In the genomic region with DNA sequence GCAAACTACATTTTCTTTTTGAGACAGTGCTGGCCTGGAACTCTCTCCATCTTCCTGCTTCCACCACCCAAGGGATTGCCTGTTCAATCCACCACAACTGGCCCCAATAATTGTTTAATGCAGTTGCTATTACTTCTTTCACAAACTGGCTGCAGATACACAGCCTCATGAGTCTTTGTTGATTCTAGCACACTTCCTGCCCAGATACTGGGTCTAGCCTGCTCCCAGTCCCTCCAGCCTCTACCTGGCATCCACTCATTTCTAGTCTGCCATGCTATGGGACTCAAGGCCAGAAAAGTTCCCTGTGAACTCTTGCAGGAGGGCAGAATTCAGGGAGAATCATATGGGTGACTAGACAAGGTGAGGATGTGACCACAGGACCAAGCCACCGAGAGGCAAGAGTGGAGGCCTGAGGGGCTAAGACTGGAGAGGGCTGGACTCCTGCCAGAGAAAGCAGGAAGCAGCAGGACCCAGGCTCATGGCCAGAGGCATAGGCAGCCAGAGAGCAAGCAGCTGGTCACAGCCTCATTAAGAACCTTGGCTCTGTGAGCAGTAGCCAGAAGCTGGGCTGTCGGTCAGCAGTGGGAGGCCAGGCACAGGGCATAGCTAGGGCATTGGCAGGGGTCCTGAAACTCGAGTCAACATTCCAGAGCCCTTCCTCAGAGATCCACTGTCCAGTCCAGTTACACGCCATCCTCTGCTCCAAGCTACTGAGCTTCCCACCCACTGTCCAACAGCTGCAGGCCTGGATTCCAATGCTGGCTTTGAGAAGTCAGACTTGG, we compare ENCODE assay signal across 9 mouse cellular contexts. TPM values are rescaled to one million over a fixed set of nuclear protein-coding genes. Genes with fewer than 3 reads are reported as not detected.
A peak's percentile ranks its signal among the peaks of the same experiment; 100 is the strongest.
DNase-seq lines count a peak whose midpoint lies in the region; ATAC-seq and TF ChIP-seq lines count a peak whose summit lies in the region.
"Had no signal": no experiment of that assay in that cellular context is flagged by ENCODE, and none has a peak within 500 bp of the region (broad histone marks: within the 10 kb centered on the region; RNA-seq: fewer than 3 reads in every experiment).

No protein-coding gene starts in this region.

- no peak overlapping the region for H3K27ac ChIP-seq in left cerebral cortex, adult 2 months
- H3K27ac ChIP-seq in brown adipose tissue, adult 24 weeks (replicated peaks; ENCODE audit: low read depth, low read length): peak overlapping the region; percentile 89
- H3K27ac ChIP-seq in liver, embryonic 14.5 days: no peak overlapping the region
- H3K27ac ChIP-seq: midbrain, embryonic 12.5 days had no signal

- WGBS in liver, embryonic 14.5 days (ENCODE audit: insufficient replicate concordance): 46% methylated on average over 4 of the region's 4 CpGs

- H3K4me2 ChIP-seq in liver, embryonic 14.5 days (ENCODE audit: low read depth): no peak overlapping the region
- H3K4me2 ChIP-seq: midbrain, embryonic 12.5 days had no signal

- peak; percentile 23 to 31 for DNase-seq in left cerebral cortex, adult 2 months (ENCODE audit: extremely low spot score in 1 of 2, low spot score in 2 of 2)
- DNase-seq in left cerebral cortex, adult 8-10 months (ENCODE audit: low spot score in 2 of 2): no peak
- DNase-seq in heart, adult 9 months (ENCODE audit: low spot score in 2 of 2): peak; percentile 90 to 91
- DNase-seq in kidney, adult 8-10 months: peak; percentile 45 to 72
- no peak for DNase-seq in liver, embryonic 14.5 days (ENCODE audit: low read depth in 3 of 3, low spot score in 3 of 3)
- peak; percentile 89 for DNase-seq in skeletal muscle tissue, adult 2 months (ENCODE audit: low read depth, low spot score)

- no peaks in the 10 kb centered on the region for H3K27me3 ChIP-seq in liver, embryonic 14.5 days (ENCODE audit: control insufficient read depth, insufficient read depth, low read length)

- TF ChIP-seq CTCF in left cerebral cortex, adult 2 months (IDR thresholded peaks at IDR 0.05): no peak
- no peak for TF ChIP-seq CTCF in liver, embryonic 14.5 days (IDR thresholded peaks at IDR 0.05; ENCODE audit: low read depth)

- H3K4me1 ChIP-seq in brown adipose tissue, adult 24 weeks (ENCODE audit: control insufficient read depth, insufficient read depth, insufficient read length, low read length): peaks cover 36% of the 10 kb centered on the region
- no peaks in the 10 kb centered on the region; a peak in 2 of 4 replicates for H3K4me1 ChIP-seq in liver, embryonic 14.5 days (replicated peaks; ENCODE audit: control insufficient read depth in 2 of 2, insufficient read depth in 2 of 2, low read length in 1 of 2)
- H3K4me1 ChIP-seq: midbrain, embryonic 12.5 days had no signal

- no peak overlapping the region for H3K9ac ChIP-seq in liver, embryonic 14.5 days (replicated peaks)
- H3K9ac ChIP-seq: midbrain, embryonic 12.5 days had no signal

- 0 out of 2 replicates have a peak, but pooled peaks have one; percentile 18 for ATAC-seq in liver, embryonic 14.5 days (ENCODE audit: insufficient read depth)
- no peak for ATAC-seq in activated CD4-positive, CD25-positive, alpha-beta regulatory T cell, adult 4 months

- intact Hi-C loops in left cerebral cortex, adult 2 months (cut with DNase I): no loop called here

- no peaks in the 10 kb centered on the region for H3K9me3 ChIP-seq in liver, embryonic 14.5 days (ENCODE audit: control insufficient read depth, low read length)
- H3K9me3 ChIP-seq: midbrain, embryonic 12.5 days had no signal

- TF ChIP-seq EP300 in liver, embryonic 14.5 days (IDR thresholded peaks at IDR 0.05; ENCODE audit: low read depth): no peak

- no peaks in the 10 kb centered on the region for H3K36me3 ChIP-seq in liver, embryonic 14.5 days (replicated peaks; ENCODE audit: control insufficient read depth, insufficient read depth, low read depth)
- H3K36me3 ChIP-seq: midbrain, embryonic 12.5 days had no signal

- no peak overlapping the region for H3K4me3 ChIP-seq in left cerebral cortex, adult 2 months
- no peak overlapping the region for H3K4me3 ChIP-seq in brown adipose tissue, adult 24 weeks (ENCODE audit: insufficient read depth, low read depth, low read length)
- no peak overlapping the region for H3K4me3 ChIP-seq in liver, embryonic 14.5 days (ENCODE audit: insufficient read depth in 1 of 2, low read depth in 2 of 2, low read length in 2 of 2)
- H3K4me3 ChIP-seq: midbrain, embryonic 12.5 days had no signal

RNA-seq across cellular contexts. Expression of gene Tnfrsf1b, which starts 7.4 kb away (rescaled TPM):
- 1 to 10 TPM; 2.9 to 3.1 TPM for total RNA-seq in left cerebral cortex, adult 2 months (2021)
- 1 to 10 TPM; 2.5 to 4.4 (median 3.9) TPM for total RNA-seq in left cerebral cortex, adult 8-10 months (2022)
- polyA plus RNA-seq in brown adipose tissue, adult 24 weeks (2012; ENCODE audit: insufficient read depth, insufficient read length, missing spikeins): 2.8 and 3.4 TPM in 2 replicates
- polyA plus RNA-seq in liver, embryonic 14.5 days (2012; rRNA removed): 3.2 and 4.5 TPM in 2 replicates
- polyA plus RNA-seq in liver, embryonic 14.5 days (2014; fragmentation: Nextera tagmentation; extraction: Ambion mirVana): 4.2 and 4.7 TPM in 2 replicates
- polyA plus RNA-seq in activated CD4-positive, CD25-positive, alpha-beta regulatory T cell, adult 4 months (2017; shearing (Covaris generic)): 100 to 1,000 TPM in 1 of 2 experiments, 10 to 100 TPM in 1; 87.9 to 139 TPM

RNA-seq across cellular contexts. Expression of gene Vps13d, which starts 44.4 kb away (rescaled TPM):
- total RNA-seq in left cerebral cortex, adult 2 months (2021): 10 to 100 TPM; 63.2 to 64.4 TPM
- total RNA-seq in left cerebral cortex, adult 8-10 months (2022): 10 to 100 TPM; 57.5 to 69.7 (median 65.1) TPM
- 30.9 and 35.6 TPM in 2 replicates for polyA plus RNA-seq in brown adipose tissue, adult 24 weeks (2012; ENCODE audit: insufficient read depth, insufficient read length, missing spikeins)
- polyA plus RNA-seq in liver, embryonic 14.5 days (2012; rRNA removed): 3.9 and 7.1 TPM in 2 replicates
- polyA plus RNA-seq in liver, embryonic 14.5 days (2014; fragmentation: Nextera tagmentation; extraction: Ambion mirVana): 4.8 and 5.3 TPM in 2 replicates
- 10 to 100 TPM in 1 of 2 experiments, 1 to 10 TPM in 1; 9.2 to 17.9 TPM for polyA plus RNA-seq in activated CD4-positive, CD25-positive, alpha-beta regulatory T cell, adult 4 months (2017; shearing (Covaris generic))

Comparison
In these comparisons a context has a peak if more than half of its experiments do, and no peak if none do; other contexts are left out.
1. DNase-seq: peak in left cerebral cortex, adult 2 months (2 of 2), heart, adult 9 months (2 of 2), kidney, adult 8-10 months (2 of 2) and skeletal muscle tissue, adult 2 months (single experiment); none in left cerebral cortex, adult 8-10 months (0 of 2) and liver, embryonic 14.5 days (0 of 3).
2. RNA of gene Tnfrsf1b, which starts 7.4 kb away (polyA plus RNA-seq): 87.9 to 139 TPM in activated CD4-positive, CD25-positive, alpha-beta regulatory T cell, adult 4 months; 3.2 to 4.7 TPM in liver, embryonic 14.5 days and 2.8 to 3.4 TPM in brown adipose tissue, adult 24 weeks; every median in the first group is over 10 times any median in the second.